Mouse (Mus musculus) testis, adult 2 months (tissue): ENCODE measurements around the gene Mdm2. TPM values are rescaled to one million over a fixed set of nuclear protein-coding genes. Genes with fewer than 3 reads are reported as not detected.

ENCODE experiments used
- H3K27ac ChIP-seq: fragments of 200-500 bp; 2 replicates; pipeline ENCODE4 v1.5.1; 2012; ENCODE audit warnings: low read depth, low read length; ENCODE audit not compliant: control insufficient read depth, insufficient read depth
- H3K27me3 ChIP-seq: fragments of 200-500 bp; 2 replicates; pipeline ENCODE4 v1.6.1; 2012; ENCODE audit warnings: mild to moderate bottlenecking, low read length, moderate library complexity; ENCODE audit not compliant: control insufficient read depth, insufficient read depth
- H3K36me3 ChIP-seq: fragments of 200-500 bp; 2 replicates; pipeline ENCODE4 v1.6.1; 2012; ENCODE audit warnings: mild to moderate bottlenecking, low read length; ENCODE audit not compliant: control insufficient read depth, insufficient read depth
- H3K4me1 ChIP-seq: fragments of 200-500 bp; 2 replicates; pipeline ENCODE4 v1.6.1; 2012; ENCODE audit warnings: low read length; ENCODE audit not compliant: control insufficient read depth, insufficient read depth
- H3K4me3 ChIP-seq: fragments of 200-500 bp; 2 replicates; pipeline ENCODE4 v1.5.1; 2012; ENCODE audit warnings: low read depth, mild to moderate bottlenecking, low read length, moderate library complexity, mixed read lengths; ENCODE audit not compliant: control insufficient read depth
- CTCF ChIP-seq: fragments of 200-500 bp; IDR thresholded peaks from 2 replicates; pipeline ENCODE4 v1.5.1; 2012; ENCODE audit warnings: low read depth, mild to moderate bottlenecking, inconsistent platforms, low read length, moderate library complexity; ENCODE audit not compliant: control insufficient read depth, insufficient read depth, insufficient replicate concordance
- POLR2A ChIP-seq: fragments of 200-500 bp; IDR thresholded peaks from 2 replicates; pipeline ENCODE4 v1.6.1; 2012; ENCODE audit warnings: low read depth, mild to moderate bottlenecking, inconsistent platforms, low read length, moderate library complexity; ENCODE audit not compliant: control insufficient read depth
- polyA plus RNA-seq: library from polyadenylated mRNA; depleted of rRNA; stranded (reverse); fragments of >200 nt; gene quantifications from 2 replicates; pipeline ENCODE4 v1.2.3, GENCODE M21; 2012

Gene Mdm2
- polyA plus RNA-seq, 1 experiment: 99.3 TPM

DNA sequence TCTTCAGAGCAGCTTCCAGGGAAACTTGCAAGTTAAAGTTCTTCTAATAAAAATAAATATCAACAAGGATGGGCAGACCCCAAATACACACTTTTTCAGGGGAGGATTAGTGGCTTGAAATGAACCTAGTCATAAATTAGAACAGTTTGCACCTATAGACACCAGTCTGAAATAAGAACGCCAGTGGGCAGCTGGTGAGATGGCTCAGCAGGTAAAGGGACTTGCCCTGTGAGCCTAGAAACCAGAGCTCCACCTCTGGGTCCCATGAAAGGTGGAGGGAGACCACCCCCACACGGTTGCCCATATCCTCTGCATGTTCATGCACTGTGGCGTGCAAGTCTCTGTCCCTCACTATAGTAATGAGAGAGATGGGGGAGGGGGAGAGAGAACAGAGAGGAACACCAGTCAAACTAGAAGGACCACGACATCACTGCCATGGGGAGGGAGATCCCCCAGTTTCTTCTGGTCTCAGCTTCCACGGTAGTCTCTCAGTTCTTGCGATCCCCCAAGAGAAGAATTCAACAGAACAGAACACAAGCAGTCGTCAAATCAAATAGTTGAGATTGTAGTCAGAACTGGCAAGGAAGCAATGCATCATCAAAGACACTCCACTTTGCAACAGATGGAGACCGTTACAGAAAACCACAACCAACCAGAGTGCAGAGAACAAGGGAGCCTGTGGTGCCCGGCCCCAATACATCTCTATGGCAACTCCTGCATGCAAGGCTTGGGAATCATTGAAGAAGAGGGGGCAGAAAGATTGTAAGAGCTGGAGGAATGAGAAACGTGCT lies 58.8 kb downstream of the Mdm2 start:
- Histone ChIP-seq H3K4me3 (no peak overlapping the region), H3K4me1 (peaks cover 2% of the 10 kb centered on the region; the same call in 1 of the 2 replicates), H3K27me3 (no peaks in the 10 kb centered on the region), H3K36me3 (no peaks in the 10 kb centered on the region), H3K27ac (no peak overlapping the region)
- no peak for TF ChIP-seq POLR2A
- no peak for TF ChIP-seq CTCF

DNA sequence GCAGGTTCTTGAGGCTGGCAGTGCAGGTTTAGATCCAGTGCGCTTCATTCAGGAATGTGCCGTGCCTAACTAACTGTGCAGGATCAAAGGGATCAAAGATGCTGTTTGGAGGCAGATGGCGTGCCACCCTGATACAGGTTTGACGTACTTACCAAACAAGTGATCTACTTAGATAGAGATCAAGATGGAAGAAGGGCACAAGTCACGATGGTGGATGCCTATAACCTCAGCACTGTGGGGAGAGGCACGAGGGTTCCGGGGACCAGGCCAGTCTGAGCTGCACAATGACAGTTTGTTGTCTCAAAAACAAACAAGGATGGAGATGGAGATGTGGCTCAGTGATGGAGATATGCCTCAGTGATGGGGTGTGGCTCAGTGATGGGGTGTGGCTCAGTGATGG lies 59.8 kb downstream of the Mdm2 start:
- TF ChIP-seq POLR2A (no peak), CTCF (no peak)
- Histone ChIP-seq H3K36me3 (no peaks in the 10 kb centered on the region), H3K27me3 (no peaks in the 10 kb centered on the region), H3K4me1 (peaks cover 2% of the 10 kb centered on the region; the same call in 1 of the 2 replicates), H3K27ac (no peak overlapping the region), H3K4me3 (no peak overlapping the region)

DNA sequence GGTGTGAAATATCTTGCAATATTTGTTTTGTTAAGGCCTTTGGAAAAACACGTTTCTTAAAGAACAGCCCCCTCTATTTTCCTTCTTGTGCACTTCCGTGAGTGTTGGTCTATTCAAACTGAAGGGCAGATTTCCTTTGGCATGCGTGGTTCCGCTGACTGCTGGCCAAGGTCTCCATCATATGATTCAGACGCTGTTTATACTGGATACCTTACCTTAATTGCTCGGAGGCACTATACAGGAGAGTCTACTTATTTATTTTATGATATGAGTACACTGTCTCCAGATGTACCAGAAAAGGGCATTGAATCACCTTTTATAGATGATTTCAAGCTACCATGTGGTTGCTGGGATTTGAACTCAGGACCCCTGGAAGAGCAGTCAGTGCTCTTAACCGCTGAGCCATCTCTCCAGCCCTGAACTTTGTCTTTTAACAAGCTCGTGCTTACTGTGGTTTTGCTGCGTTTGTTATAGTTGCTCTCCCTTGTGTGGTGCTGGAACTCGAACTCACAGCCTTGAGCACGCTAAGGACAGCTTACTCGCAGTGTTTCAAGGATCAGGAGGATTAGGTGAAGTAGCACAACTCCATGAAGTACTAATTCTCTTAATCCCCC lies 60.4 kb downstream of the Mdm2 start:
- TF ChIP-seq POLR2A: no peak
- no peak for TF ChIP-seq CTCF

GRCm38 (mm10) chr10:117649292-117650041 lies 61.1 kb downstream of the Mdm2 start:
- no peak for TF ChIP-seq CTCF
- TF ChIP-seq POLR2A: no peak
- no peak overlapping the region for H3K4me3 ChIP-seq
- H3K36me3 ChIP-seq: no peaks in the 10 kb centered on the region
- no peaks in the 10 kb centered on the region for H3K27me3 ChIP-seq
- peaks cover 2% of the 10 kb centered on the region; the same call in 1 of the 2 replicates for H3K4me1 ChIP-seq
- no peak overlapping the region for H3K27ac ChIP-seq

More for the DNA sequence above, 60.4 kb downstream of the Mdm2 start:
- Histone ChIP-seq H3K4me1 (peaks cover 2% of the 10 kb centered on the region; the same call in 1 of the 2 replicates), H3K27ac (no peak overlapping the region), H3K4me3 (no peak overlapping the region), H3K36me3 (no peaks in the 10 kb centered on the region), H3K27me3 (no peaks in the 10 kb centered on the region)

DNA sequence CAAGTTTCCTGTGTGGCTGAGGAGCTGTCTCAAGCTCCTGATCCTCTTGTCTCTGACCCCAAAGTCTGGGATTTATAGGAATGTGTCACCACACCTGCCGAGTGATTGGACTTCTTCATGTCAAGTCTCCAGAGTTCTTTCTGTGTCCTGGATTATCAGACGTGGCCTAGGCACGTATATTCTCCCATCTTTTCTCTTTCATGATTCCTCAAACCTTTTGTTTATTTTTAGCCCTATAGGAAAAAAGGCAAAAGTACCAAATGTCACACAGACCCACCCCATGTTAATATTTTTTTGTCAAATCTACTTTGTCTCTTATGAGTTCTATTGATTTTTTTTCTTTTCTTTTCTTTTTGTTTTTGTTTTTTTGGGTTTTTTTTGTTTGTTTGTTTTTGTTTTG lies 61.9 kb downstream of the Mdm2 start:
- no peak overlapping the region for H3K4me3 ChIP-seq
- H3K27ac ChIP-seq: no peak overlapping the region
- peaks cover 2% of the 10 kb centered on the region; the same call in 1 of the 2 replicates for H3K4me1 ChIP-seq
- TF ChIP-seq CTCF: no peak
- TF ChIP-seq POLR2A: no peak
- H3K36me3 ChIP-seq: no peaks in the 10 kb centered on the region
- no peaks in the 10 kb centered on the region for H3K27me3 ChIP-seq

- no peaks in the 10 kb centered on the region for H3K36me3 ChIP-seq
- H3K27me3 ChIP-seq: no peaks in the 10 kb centered on the region
- peaks cover 2% of the 10 kb centered on the region; the same call in 1 of the 2 replicates for H3K4me1 ChIP-seq
- H3K4me3 ChIP-seq: no peak overlapping the region
- no peak overlapping the region for H3K27ac ChIP-seq
- TF ChIP-seq POLR2A: no peak
- no peak for TF ChIP-seq CTCF
Measured at GRCm38 (mm10) chr10:117647964-117648472, 62.5 kb downstream of the Mdm2 start.

DNA sequence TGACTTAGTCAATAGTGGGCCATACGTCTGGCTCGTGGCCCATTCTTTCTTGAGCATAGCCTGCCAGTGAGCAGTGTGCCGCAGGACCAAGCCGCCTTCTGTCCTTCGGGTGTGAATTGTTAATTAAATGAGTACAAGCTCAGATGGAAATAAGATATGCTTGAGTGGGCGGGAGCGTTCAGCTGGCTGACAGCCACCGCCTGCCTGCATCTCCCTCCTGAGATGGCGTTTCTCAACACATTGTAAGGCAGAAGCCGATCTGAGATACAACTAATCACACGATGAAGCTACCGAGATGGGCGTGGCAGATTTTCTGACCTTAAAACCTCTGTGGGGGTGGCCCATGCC lies 63.4 kb downstream of the Mdm2 start:
- H3K27ac ChIP-seq: no peak overlapping the region
- TF ChIP-seq POLR2A (no peak), CTCF (no peak)
- no peaks in the 10 kb centered on the region for H3K27me3 ChIP-seq
- peaks cover 2% of the 10 kb centered on the region; the same call in 1 of the 2 replicates for H3K4me1 ChIP-seq
- no peak overlapping the region for H3K4me3 ChIP-seq
- H3K36me3 ChIP-seq: no peaks in the 10 kb centered on the region
